Mouse (Mus musculus): Measurements from ENCODE around the gene Triobp. TPM values are rescaled to one million over a fixed set of nuclear protein-coding genes. Genes with fewer than 3 reads are reported as not detected.

Triobp gene
- polyA plus RNA-seq, 1 experiment from 2014 or later, result 33.4 TPM

GRCm38 (mm10) chr15:79041585-79041984 lies 94.1 kb downstream of the Triobp start, which contains the start of gene Galr3:
Gene Galr3, plus strand, starts transcription at chr15:79041885.
- ATAC-seq (replicated peaks; ENCODE audit: insufficient number of reproducible peaks, low FRiP score, low TSS enrichment, low read depth), result no peak
- peak within 1 kb of the TSS; percentile 55 for H3K4me3 ChIP-seq (ENCODE audit: low read depth, low read length)
- H3K4me2 ChIP-seq (ENCODE audit: low read depth, low read length), result peak within 1 kb of the TSS; percentile 99
- peaks cover 4% of the 10 kb centered on the region for H3K4me1 ChIP-seq (ENCODE audit: control insufficient read depth, insufficient read depth, low read length)
- H3K9me3 ChIP-seq (replicated peaks; ENCODE audit: control insufficient read depth, low read length), result no peaks in the 10 kb centered on the region
- peaks cover 34% of the 10 kb centered on the region for H3K27me3 ChIP-seq (ENCODE audit: control insufficient read depth, insufficient read depth, low read length)
- no peak for DNase-seq (ENCODE audit: low spot score)
- 74% methylated on average over 6 of the region's 6 CpGs for WGBS
- peak within 1 kb of the TSS; percentile 55 for H3K9ac ChIP-seq (replicated peaks; ENCODE audit: low read length)
- H3K36me3 ChIP-seq (replicated peaks; ENCODE audit: control insufficient read depth, insufficient read depth, low read depth, low read length), result no peaks in the 10 kb centered on the region
- H3K27ac ChIP-seq (replicated peaks; ENCODE audit: low read depth, low read length), result no peak within 1 kb of the TSS

- Histone ChIP-seq H3K4me1 (ENCODE audit: control insufficient read depth, insufficient read depth, low read length) (peaks cover 4% of the 10 kb centered on the region), H3K36me3 (replicated peaks; ENCODE audit: control insufficient read depth, insufficient read depth, low read depth, low read length) (no peaks in the 10 kb centered on the region), H3K4me2 (ENCODE audit: low read depth, low read length) (peak overlapping the region; percentile 99), H3K9me3 (replicated peaks; ENCODE audit: control insufficient read depth, low read length) (no peaks in the 10 kb centered on the region), H3K27me3 (ENCODE audit: control insufficient read depth, insufficient read depth, low read length) (peaks cover 34% of the 10 kb centered on the region), H3K4me3 (ENCODE audit: low read depth, low read length) (peak overlapping the region; percentile 55), H3K27ac (replicated peaks; ENCODE audit: low read depth, low read length) (no peak overlapping the region), H3K9ac (replicated peaks; ENCODE audit: low read length) (peak overlapping the region; percentile 55)
- DNase-seq (ENCODE audit: low spot score) (peak; percentile 52), ATAC-seq (replicated peaks; ENCODE audit: insufficient number of reproducible peaks, low FRiP score, low TSS enrichment, low read depth) (no peak)
- under 1% methylated on average over 82 of the region's 105 CpGs for WGBS
Observed at GRCm38 (mm10) chr15:79042721-79043491, 95.4 kb downstream of the Triobp start.

- Histone ChIP-seq H3K4me3 (ENCODE audit: low read depth, low read length) (no peak overlapping the region), H3K27ac (replicated peaks; ENCODE audit: low read depth, low read length) (no peak overlapping the region), H3K27me3 (ENCODE audit: control insufficient read depth, insufficient read depth, low read length) (peaks cover 34% of the 10 kb centered on the region), H3K4me1 (ENCODE audit: control insufficient read depth, insufficient read depth, low read length) (peaks cover 4% of the 10 kb centered on the region), H3K9me3 (replicated peaks; ENCODE audit: control insufficient read depth, low read length) (no peaks in the 10 kb centered on the region), H3K36me3 (replicated peaks; ENCODE audit: control insufficient read depth, insufficient read depth, low read depth, low read length) (no peaks in the 10 kb centered on the region), H3K9ac (replicated peaks; ENCODE audit: low read length) (no peak overlapping the region), H3K4me2 (ENCODE audit: low read depth, low read length) (no peak overlapping the region)
- WGBS, result 11% methylated on average over 4 of the region's 4 CpGs
- ATAC-seq (replicated peaks; ENCODE audit: insufficient number of reproducible peaks, low FRiP score, low TSS enrichment, low read depth), result 0 out of 2 replicates have a peak, but pooled peaks have one; percentile 18
- DNase-seq (ENCODE audit: low spot score), result no peak
Observed at GRCm38 (mm10) chr15:79044837-79045236, 97.3 kb downstream of the Triobp start.

- H3K36me3 ChIP-seq (replicated peaks; ENCODE audit: control insufficient read depth, insufficient read depth, low read depth, low read length), result no peaks in the 10 kb centered on the region; the same call in 1 of the 2 replicates
- no peak for ATAC-seq (replicated peaks; ENCODE audit: insufficient number of reproducible peaks, low FRiP score, low TSS enrichment, low read depth)
- H3K4me2 ChIP-seq (ENCODE audit: low read depth, low read length), result no peak overlapping the region
- DNase-seq (ENCODE audit: low spot score), result no peak
- no peak overlapping the region for H3K27ac ChIP-seq (replicated peaks; ENCODE audit: low read depth, low read length)
- peaks cover 9% of the 10 kb centered on the region for H3K27me3 ChIP-seq (ENCODE audit: control insufficient read depth, insufficient read depth, low read length)
- 65% methylated on average over 4 of the region's 4 CpGs for WGBS
- no peaks in the 10 kb centered on the region for H3K9me3 ChIP-seq (replicated peaks; ENCODE audit: control insufficient read depth, low read length)
- peaks cover 1% of the 10 kb centered on the region for H3K4me1 ChIP-seq (ENCODE audit: control insufficient read depth, insufficient read depth, low read length)
- H3K4me3 ChIP-seq (ENCODE audit: low read depth, low read length), result no peak overlapping the region
- no peak overlapping the region for H3K9ac ChIP-seq (replicated peaks; ENCODE audit: low read length)
Observed at GRCm38 (mm10) chr15:79048186-79048585, 100.7 kb downstream of the Triobp start.

- Histone ChIP-seq H3K4me3 (ENCODE audit: low read depth, low read length) (no peak overlapping the region), H3K27me3 (ENCODE audit: control insufficient read depth, insufficient read depth, low read length) (no peaks in the 10 kb centered on the region), H3K36me3 (replicated peaks; ENCODE audit: control insufficient read depth, insufficient read depth, low read depth, low read length) (peaks cover 8% of the 10 kb centered on the region), H3K9ac (replicated peaks; ENCODE audit: low read length) (0 out of 2 replicates have a peak overlapping the region, but pooled peaks have one; percentile 4), H3K4me2 (ENCODE audit: low read depth, low read length) (no peak overlapping the region), H3K4me1 (ENCODE audit: control insufficient read depth, insufficient read depth, low read length) (no peaks in the 10 kb centered on the region), H3K9me3 (replicated peaks; ENCODE audit: control insufficient read depth, low read length) (no peaks in the 10 kb centered on the region), H3K27ac (replicated peaks; ENCODE audit: low read depth, low read length) (no peak overlapping the region)
- peak; percentile 50; the same call in 1 of the 2 replicates for ATAC-seq (replicated peaks; ENCODE audit: insufficient number of reproducible peaks, low FRiP score, low TSS enrichment, low read depth)
- 66% methylated on average over 9 of the region's 9 CpGs for WGBS
- DNase-seq (ENCODE audit: low spot score), result no peak
Observed at GRCm38 (mm10) chr15:79050160-79050845, 102.8 kb downstream of the Triobp start.

- H3K4me3 ChIP-seq (ENCODE audit: low read depth, low read length), result no peak overlapping the region
- H3K27me3 ChIP-seq (ENCODE audit: control insufficient read depth, insufficient read depth, low read length), result no peaks in the 10 kb centered on the region
- no peak overlapping the region for H3K27ac ChIP-seq (replicated peaks; ENCODE audit: low read depth, low read length)
- no peaks in the 10 kb centered on the region for H3K4me1 ChIP-seq (ENCODE audit: control insufficient read depth, insufficient read depth, low read length)
- DNase-seq (ENCODE audit: low spot score) (no peak), ATAC-seq (replicated peaks; ENCODE audit: insufficient number of reproducible peaks, low FRiP score, low TSS enrichment, low read depth) (no peak)
- H3K9me3 ChIP-seq (replicated peaks; ENCODE audit: control insufficient read depth, low read length), result no peaks in the 10 kb centered on the region
- peaks cover 13% of the 10 kb centered on the region for H3K36me3 ChIP-seq (replicated peaks; ENCODE audit: control insufficient read depth, insufficient read depth, low read depth, low read length)
- no peak overlapping the region for H3K9ac ChIP-seq (replicated peaks; ENCODE audit: low read length)
- H3K4me2 ChIP-seq (ENCODE audit: low read depth, low read length), result no peak overlapping the region
- WGBS, result 89% methylated on average over 2 of the region's 2 CpGs
Observed at GRCm38 (mm10) chr15:79050964-79051363, 103.4 kb downstream of the Triobp start.

GRCm38 (mm10) chr15:79051461-79052360 lies 104.2 kb downstream of the Triobp start:
- 73% methylated on average over 13 of the region's 13 CpGs for WGBS
- ATAC-seq (replicated peaks; ENCODE audit: insufficient number of reproducible peaks, low FRiP score, low TSS enrichment, low read depth) (no peak), DNase-seq (ENCODE audit: low spot score) (no peak)
- no peaks in the 10 kb centered on the region for H3K4me1 ChIP-seq (ENCODE audit: control insufficient read depth, insufficient read depth, low read length)
- H3K27me3 ChIP-seq (ENCODE audit: control insufficient read depth, insufficient read depth, low read length), result no peaks in the 10 kb centered on the region
- H3K9ac ChIP-seq (replicated peaks; ENCODE audit: low read length), result no peak overlapping the region
- H3K27ac ChIP-seq (replicated peaks; ENCODE audit: low read depth, low read length), result no peak overlapping the region
- H3K4me3 ChIP-seq (ENCODE audit: low read depth, low read length), result no peak overlapping the region
- H3K36me3 ChIP-seq (replicated peaks; ENCODE audit: control insufficient read depth, insufficient read depth, low read depth, low read length), result peaks cover 13% of the 10 kb centered on the region
- no peak overlapping the region for H3K4me2 ChIP-seq (ENCODE audit: low read depth, low read length)
- H3K9me3 ChIP-seq (replicated peaks; ENCODE audit: control insufficient read depth, low read length), result no peaks in the 10 kb centered on the region

Measured in embryonic facial prominence, embryonic 11.5 days (tissue).